Mouse (Mus musculus) c-Kit-positive CD71-negative TER-119-negative erythroid progenitor cells, embryonic 14.5 days (primary cell): ENCODE data around the gene Tmbim1.
A peak's percentile ranks its signal among the peaks of the same experiment; 100 is the strongest.
"Not testable (repeated sequence)": the region's sequence is repeated elsewhere in the genome, so short reads cannot be mapped to it uniquely, and the experiment has no call there.

Experiments
- DNase-seq: peaks from one replicate; pipeline ENCODE4 v3.0.0-alpha.2; 2013; ENCODE audit warnings: low read depth

Tmbim1 gene

GRCm38 (mm10) chr1:74305522-74305921 lies at the start of gene Tmbim1:
Gene Tmbim1 (minus strand): TSS chr1:74305622.
- no peak for DNase-seq

- no peak for DNase-seq
Observed at GRCm38 (mm10) chr1:74353453-74354229, 48.2 kb upstream of the Tmbim1 start.

GRCm38 (mm10) chr1:74352532-74353096 lies 47.2 kb upstream of the Tmbim1 start:
- no peak for DNase-seq

DNA sequence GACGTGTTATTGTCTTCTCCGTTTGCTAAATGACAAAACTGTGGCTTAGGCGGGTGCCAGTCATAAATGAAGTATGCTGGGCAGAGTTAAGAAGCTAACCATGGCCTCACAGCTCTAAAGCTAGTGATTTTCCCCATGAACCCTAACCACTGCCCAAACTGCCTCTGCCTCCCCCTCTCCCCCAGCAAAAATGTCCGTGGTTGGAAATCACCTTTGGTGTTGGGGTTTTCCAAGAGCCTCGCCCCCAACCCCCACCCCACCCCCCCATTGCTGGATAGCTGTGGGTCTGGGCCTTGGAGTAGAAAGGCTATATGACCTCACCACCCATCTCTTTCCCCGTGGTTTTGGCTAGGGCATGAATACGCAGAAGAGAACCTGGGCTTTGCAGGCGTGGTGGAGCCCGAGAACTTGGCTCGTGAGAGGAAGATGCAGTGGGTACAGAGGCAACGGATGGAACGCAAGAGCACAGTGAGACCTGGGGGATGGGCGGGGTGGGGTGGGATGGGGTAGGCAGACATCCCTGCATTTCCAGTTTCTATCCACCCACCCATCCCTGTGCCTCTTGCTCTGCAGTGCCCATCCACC lies 45.9 kb upstream of the Tmbim1 start:
- no peak for DNase-seq

- no peak for DNase-seq
Observed at GRCm38 (mm10) chr1:74344163-74344916, 38.9 kb upstream of the Tmbim1 start.

- DNase-seq: no peak
Observed at GRCm38 (mm10) chr1:74343161-74343560, 37.7 kb upstream of the Tmbim1 start.

DNA sequence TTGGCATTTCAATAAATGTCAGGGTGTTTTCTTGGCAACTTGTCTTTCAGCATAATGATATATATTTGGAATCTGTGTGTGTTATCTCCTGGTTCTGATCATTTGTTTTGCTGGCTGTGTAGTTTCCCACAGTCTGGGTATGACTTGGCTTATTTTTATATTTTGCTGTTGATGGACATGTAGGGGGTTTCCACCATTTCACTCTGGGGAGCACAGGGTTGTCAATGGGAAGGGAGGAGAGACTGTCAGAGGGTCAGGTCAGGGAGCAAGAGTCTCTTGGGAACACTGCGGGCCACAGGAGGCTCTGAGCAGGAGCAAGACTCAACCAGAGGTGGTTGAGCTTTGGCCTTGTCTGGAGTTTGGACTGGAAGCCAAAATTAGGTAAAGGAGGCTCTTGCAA lies 36.9 kb upstream of the Tmbim1 start:
- no peak for DNase-seq

DNA sequence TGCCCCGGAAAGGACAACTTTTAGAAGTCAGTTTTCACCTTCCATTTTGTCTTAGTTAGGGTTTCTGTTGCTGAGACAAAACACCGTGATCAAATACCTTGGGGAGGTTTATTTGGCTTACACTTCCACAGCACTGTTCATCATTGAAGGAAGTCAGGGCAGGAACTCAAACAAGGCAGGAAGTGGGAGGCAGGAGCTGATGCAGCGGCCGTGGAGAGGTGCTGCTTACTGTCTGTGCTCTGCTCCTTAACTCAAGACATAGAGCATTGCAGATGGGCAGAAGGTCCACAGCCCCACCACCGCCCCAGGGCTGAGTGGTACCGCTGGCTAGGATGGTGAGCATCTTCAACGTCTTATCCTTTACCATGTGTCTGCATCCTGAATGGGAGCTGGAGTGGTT lies 36.5 kb upstream of the Tmbim1 start:
- no peak for DNase-seq

DNA sequence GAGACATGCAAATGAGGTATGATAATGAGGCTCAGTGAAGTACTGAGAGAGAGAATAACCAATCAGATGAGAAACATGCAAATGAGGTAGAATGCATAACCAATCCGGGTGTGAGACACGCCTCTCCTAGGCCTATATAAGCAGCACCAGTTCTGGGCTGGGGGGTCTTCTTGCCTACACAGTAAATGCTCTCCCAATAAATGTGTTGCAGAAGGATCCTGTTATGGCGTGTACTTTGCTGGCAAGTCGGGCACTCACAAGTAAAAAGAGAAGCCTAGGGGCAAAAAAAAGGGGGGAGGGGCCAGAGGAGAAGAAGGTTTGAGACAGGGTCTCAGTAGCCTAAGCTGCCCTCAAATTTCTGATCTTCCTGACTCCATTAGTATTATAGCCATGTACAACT lies 35.6 kb upstream of the Tmbim1 start:
- not testable (repeated sequence) for DNase-seq

DNA sequence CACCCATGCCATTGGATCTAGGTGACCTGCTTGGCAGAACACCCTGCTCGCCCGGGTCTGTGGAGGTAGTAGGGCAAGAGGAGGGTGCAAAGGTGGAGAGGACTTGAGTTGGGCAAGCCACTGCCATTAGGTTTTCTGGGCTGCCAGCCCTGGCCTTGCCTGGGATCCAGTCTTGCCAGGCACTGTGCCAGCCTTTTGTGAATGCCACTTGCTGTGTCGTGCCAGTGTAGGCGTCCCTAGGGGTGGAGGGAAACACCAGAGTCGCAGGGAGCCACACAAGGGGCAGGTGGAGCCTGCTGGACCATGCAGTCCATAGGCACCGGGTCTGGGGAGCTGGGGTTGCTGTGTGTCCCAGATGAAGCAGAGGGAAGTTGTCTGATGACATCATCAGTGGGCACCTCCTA lies 34.9 kb upstream of the Tmbim1 start:
- no peak for DNase-seq

- no peak for DNase-seq
Observed at GRCm38 (mm10) chr1:74339917-74340316, 34.5 kb upstream of the Tmbim1 start.

- no peak for DNase-seq
Observed at GRCm38 (mm10) chr1:74338626-74339025, 33.2 kb upstream of the Tmbim1 start.

- DNase-seq: no peak
Observed at GRCm38 (mm10) chr1:74338013-74338412, 32.6 kb upstream of the Tmbim1 start.

GRCm38 (mm10) chr1:74337241-74337771 lies 31.9 kb upstream of the Tmbim1 start:
- no peak for DNase-seq

- DNase-seq: no peak
Observed at GRCm38 (mm10) chr1:74335436-74336170, 30.2 kb upstream of the Tmbim1 start.

GRCm38 (mm10) chr1:74335033-74335432 lies 29.6 kb upstream of the Tmbim1 start:
- DNase-seq: no peak

- no peak for DNase-seq
Observed at GRCm38 (mm10) chr1:74334607-74335006, 29.2 kb upstream of the Tmbim1 start.

- DNase-seq: no peak
Observed at GRCm38 (mm10) chr1:74332930-74333329, 27.5 kb upstream of the Tmbim1 start.

DNA sequence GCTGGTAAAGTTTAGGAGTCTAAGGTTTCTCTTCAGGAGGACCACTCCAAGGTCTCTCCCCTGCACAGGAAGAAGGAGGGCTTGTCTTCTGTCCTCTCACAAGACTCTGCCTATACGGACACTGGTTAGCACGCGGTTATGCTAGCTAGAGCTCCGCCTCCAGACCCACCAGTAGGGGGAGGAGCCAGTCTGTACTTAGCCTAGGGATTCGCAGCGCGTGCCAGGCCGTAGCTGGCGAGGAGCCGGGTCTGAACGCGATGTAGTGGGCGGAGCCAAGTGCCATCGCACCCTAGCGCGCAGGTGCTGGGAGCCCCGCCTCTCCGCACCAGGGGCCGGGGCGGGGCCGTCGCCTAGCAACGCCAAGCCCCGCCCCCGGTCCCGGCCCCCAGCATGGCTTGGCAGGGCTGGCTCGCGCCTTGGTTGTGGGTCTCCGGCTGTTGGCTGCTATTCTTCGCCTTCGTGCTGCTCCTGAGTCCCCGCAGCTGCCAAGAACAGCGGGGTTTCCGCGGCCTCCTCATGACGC lies 26.9 kb upstream of the Tmbim1 start:
- peak; percentile 95 for DNase-seq

DNA sequence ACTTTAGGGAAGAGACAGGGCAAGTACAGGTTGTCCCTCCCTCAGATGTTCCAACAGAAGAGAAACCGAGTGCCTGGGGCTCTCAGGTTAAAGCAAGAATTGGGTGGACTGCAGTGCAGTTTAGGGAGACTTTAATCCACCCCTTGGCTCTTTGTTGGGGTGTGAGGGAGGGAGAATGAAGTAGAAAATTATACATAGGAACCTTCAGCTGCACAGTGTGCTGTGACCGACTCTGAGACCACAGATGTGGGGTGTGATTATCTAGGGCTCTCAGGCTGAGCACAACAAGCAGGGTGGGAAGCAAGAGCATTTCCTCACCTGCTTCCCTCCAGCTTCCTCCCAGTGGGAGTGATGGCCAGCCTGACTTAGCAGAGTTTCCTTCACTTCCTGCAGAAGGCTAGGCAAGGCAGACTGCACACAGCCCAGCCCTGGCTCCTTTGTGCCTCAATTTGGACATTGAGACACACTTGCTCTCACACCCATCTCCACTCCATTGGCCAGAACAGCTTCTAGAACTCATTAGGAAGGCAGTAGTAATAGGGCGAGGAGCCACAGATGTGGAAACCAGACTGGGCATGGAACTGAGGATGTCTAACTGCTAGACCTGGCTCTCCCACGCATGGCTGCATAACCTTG lies 25.7 kb upstream of the Tmbim1 start:
- no peak for DNase-seq

DNA sequence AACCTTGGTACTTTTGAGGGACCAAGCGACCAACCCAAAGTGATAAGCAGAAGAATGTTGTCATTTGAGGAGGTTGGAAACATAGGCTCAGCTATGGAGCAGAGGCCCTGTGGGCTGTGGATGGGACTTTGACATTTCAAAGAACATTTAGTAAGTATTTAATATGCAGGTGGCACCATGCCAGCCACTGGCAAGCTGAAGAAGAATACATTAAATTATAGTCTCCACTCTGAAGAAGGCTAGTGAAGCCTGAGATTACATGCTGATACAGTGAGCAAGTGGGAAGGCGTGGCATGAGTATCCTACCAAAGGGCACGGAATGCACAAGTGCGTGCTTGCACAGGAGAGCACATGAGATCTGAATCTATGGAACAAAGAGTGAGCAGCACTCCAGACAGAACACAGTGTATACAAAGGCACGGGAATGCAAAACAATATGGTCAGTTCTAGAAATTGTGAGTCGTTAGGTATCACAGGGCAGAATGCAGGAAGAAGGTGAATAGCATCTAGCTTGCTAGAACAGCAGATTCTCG lies 24.5 kb upstream of the Tmbim1 start:
- DNase-seq: no peak
